Mouse (Mus musculus) kidney, embryonic 14.5 days (tissue): ENCODE measurements around the gene Ptpn11. TPM values are rescaled to one million over a fixed set of nuclear protein-coding genes. Genes with fewer than 3 reads are reported as not detected.
"Not testable (repeated sequence)": the region's sequence is repeated elsewhere in the genome, so short reads cannot be mapped to it uniquely, and the experiment has no call there.

Source experiments
- ATAC-seq: fragments of 200-750 bp; cut with Nextera tagmentation; 2 replicates; pipeline ENCODE4 v1.8.0; 2017; ENCODE audit warnings: moderate number of reproducible peaks, mild to moderate bottlenecking, moderate TSS enrichment, moderate library complexity; ENCODE audit not compliant: low FRiP score, low TSS enrichment
- H3K27ac ChIP-seq: fragments of 300-500 bp; sonication (generic); 2 replicates; pipeline ENCODE4 v1.5.1; 2014; ENCODE audit warnings: low read depth, mild to moderate bottlenecking, low read length, moderate library complexity, mixed read lengths
- H3K27me3 ChIP-seq: fragments of 300-500 bp; sonication (generic); 2 replicates; pipeline ENCODE4 v1.6.1; 2014; ENCODE audit warnings: mild to moderate bottlenecking, low read length; ENCODE audit not compliant: control insufficient read depth, insufficient read depth
- H3K36me3 ChIP-seq: fragments of 300-500 bp; sonication (generic); 2 replicates; pipeline ENCODE4 v1.6.1; 2014; ENCODE audit warnings: low read length, mixed read lengths; ENCODE audit not compliant: control insufficient read depth, insufficient read depth
- H3K4me1 ChIP-seq: fragments of 300-500 bp; sonication (generic); 2 replicates; pipeline ENCODE4 v1.6.1; 2014; ENCODE audit warnings: low read length, mixed read lengths; ENCODE audit not compliant: control insufficient read depth, insufficient read depth
- H3K4me2 ChIP-seq: fragments of 300-500 bp; sonication (generic); replicated peaks from 2 replicates; pipeline ENCODE4 v1.6.1; 2014; ENCODE audit warnings: low read depth, mild to moderate bottlenecking, low read length
- H3K4me3 ChIP-seq: fragments of 300-500 bp; sonication (generic); 2 replicates; pipeline ENCODE4 v1.5.1; 2014; ENCODE audit warnings: mild to moderate bottlenecking, low read length
- H3K9ac ChIP-seq: fragments of 300-500 bp; sonication (generic); 2 replicates; pipeline ENCODE4 v1.6.1; 2014; ENCODE audit warnings: low read depth, mild to moderate bottlenecking, low read length, moderate library complexity
- H3K9me3 ChIP-seq: fragments of 300-500 bp; sonication (generic); 2 replicates; pipeline ENCODE4 v1.6.1; 2016; ENCODE audit warnings: low read length; ENCODE audit not compliant: control insufficient read depth
- WGBS: fragments of 180-500 bp; shearing (Covaris S2); extraction: QIAGEN DNeasy Blood & Tissue Kit; methylation state at CpG from one replicate; pipeline ENCODE4 v1.1.7; 2014; 5-methylcytosine and 5-hydroxymethylcytosine counted together
- polyA plus RNA-seq: library from polyadenylated mRNA; unstranded; fragments of >200 nt; fragmentation: Nextera tagmentation; extraction: Ambion mirVana; gene quantifications from 2 replicates; pipeline ENCODE4 v1.2.1, GENCODE M21; 2014

The Ptpn11 gene
- polyA plus RNA-seq = 21.2 and 26.5 TPM in 2 replicates

- under 1% methylated on average over 64 of the region's 98 CpGs for WGBS
- H3K9ac ChIP-seq = peak within 1 kb of the TSS; percentile 95
- peak within 1 kb of the TSS; percentile 96 for H3K4me3 ChIP-seq
- peak within 1 kb of the TSS; percentile 79 for H3K27ac ChIP-seq
- ATAC-seq = peak; percentile 96
- no peaks in the 10 kb centered on the region for H3K36me3 ChIP-seq
- no peaks in the 10 kb centered on the region for H3K9me3 ChIP-seq
- peak within 1 kb of the TSS; percentile 80 for H3K4me2 ChIP-seq
- no peaks in the 10 kb centered on the region for H3K27me3 ChIP-seq
- peaks cover 7% of the 10 kb centered on the region; the same call in 1 of the 2 replicates for H3K4me1 ChIP-seq
Observed at GRCm38 (mm10) chr5:121190836-121191583, at the start of gene Ptpn11. Gene Ptpn11, minus strand, starts transcription at chr5:121191397.

- no peaks in the 10 kb centered on the region for H3K9me3 ChIP-seq
- no peak overlapping the region for H3K27ac ChIP-seq
- H3K4me1 ChIP-seq = no peaks in the 10 kb centered on the region
- H3K9ac ChIP-seq = no peak overlapping the region
- H3K36me3 ChIP-seq = no peaks in the 10 kb centered on the region
- no peak overlapping the region for H3K4me3 ChIP-seq
- H3K4me2 ChIP-seq = no peak overlapping the region
- ATAC-seq = no peak
- H3K27me3 ChIP-seq = no peaks in the 10 kb centered on the region
- 58% methylated on average over 5 of the region's 5 CpGs for WGBS
Observed at GRCm38 (mm10) chr5:121239846-121240245, 48.6 kb upstream of the Ptpn11 start.

DNA sequence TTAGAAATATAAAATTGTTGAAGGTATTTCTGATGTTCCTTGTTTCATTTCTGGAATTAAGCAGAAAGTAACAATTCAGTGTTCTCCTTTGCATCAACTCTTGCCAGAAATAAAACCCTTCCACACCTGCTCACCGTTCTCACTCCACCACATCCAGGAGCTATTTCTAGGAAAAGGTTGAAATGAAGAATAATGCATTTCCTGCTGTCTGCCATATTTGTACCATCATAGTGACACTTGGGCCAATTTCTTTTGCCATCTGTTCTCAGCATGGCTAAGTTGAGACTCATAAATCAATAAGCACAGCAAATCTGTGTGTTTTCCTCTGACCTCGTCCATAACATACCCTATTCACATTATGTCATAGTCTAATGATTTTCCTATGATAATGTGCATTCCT lies 47.0 kb upstream of the Ptpn11 start:
- no peaks in the 10 kb centered on the region for H3K36me3 ChIP-seq
- H3K4me2 ChIP-seq = no peak overlapping the region
- H3K9ac ChIP-seq = no peak overlapping the region
- ATAC-seq = no peak
- H3K27me3 ChIP-seq = no peaks in the 10 kb centered on the region
- H3K9me3 ChIP-seq = no peaks in the 10 kb centered on the region
- no peak overlapping the region for H3K27ac ChIP-seq
- 85% methylated on average over 2 of the region's 2 CpGs for WGBS
- H3K4me3 ChIP-seq = no peak overlapping the region
- H3K4me1 ChIP-seq = no peaks in the 10 kb centered on the region

DNA sequence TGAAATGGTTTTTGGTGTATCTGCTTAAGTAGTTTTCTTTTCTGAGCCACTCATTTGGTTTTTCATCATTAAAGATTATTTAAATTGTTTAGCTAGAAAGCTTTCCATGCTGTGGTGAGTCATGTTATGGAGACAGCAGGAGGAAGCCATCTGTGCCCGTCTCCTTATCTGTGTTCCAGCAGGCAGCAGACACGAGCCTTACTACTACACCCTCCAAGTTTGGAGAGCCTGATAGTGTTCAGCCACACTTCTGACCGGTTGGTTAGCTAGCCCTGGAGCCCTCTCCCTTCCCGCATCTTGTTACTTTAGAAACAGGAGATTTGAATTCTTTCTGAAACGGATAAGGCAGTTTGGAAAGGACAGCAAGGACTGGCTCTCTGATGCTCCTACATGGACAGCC lies 45.0 kb upstream of the Ptpn11 start:
- no peaks in the 10 kb centered on the region for H3K4me1 ChIP-seq
- no peaks in the 10 kb centered on the region for H3K27me3 ChIP-seq
- H3K27ac ChIP-seq = no peak overlapping the region
- H3K9me3 ChIP-seq = no peaks in the 10 kb centered on the region
- no peak overlapping the region for H3K4me3 ChIP-seq
- ATAC-seq = no peak
- H3K4me2 ChIP-seq = no peak overlapping the region
- 68% methylated on average over 5 of the region's 5 CpGs for WGBS
- H3K9ac ChIP-seq = no peak overlapping the region
- no peaks in the 10 kb centered on the region for H3K36me3 ChIP-seq

DNA sequence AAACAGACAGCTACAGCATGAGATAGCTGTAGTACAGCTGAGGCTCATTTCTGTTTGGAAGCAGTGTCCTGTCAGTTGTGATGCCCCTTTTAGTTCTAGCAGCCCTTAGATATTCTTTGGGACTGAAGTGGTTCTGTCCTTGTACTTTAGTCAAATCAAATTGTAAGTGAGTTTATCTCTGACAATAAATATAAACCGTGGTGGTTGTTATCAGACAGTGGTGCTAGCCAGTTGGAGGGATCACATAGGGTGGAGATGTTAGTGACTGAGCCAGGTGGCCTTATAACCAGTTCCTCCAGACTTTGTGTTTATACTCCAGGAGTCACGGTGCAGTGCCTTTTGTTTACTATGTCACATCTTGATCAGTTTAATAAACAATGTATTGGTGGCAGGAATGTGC lies 42.5 kb upstream of the Ptpn11 start:
- ATAC-seq = no peak
- no peak overlapping the region for H3K9ac ChIP-seq
- no peak overlapping the region for H3K27ac ChIP-seq
- no peak overlapping the region for H3K4me2 ChIP-seq
- no peaks in the 10 kb centered on the region for H3K36me3 ChIP-seq
- H3K9me3 ChIP-seq = no peaks in the 10 kb centered on the region
- H3K27me3 ChIP-seq = no peaks in the 10 kb centered on the region
- no peaks in the 10 kb centered on the region for H3K4me1 ChIP-seq
- no peak overlapping the region for H3K4me3 ChIP-seq
- 83% methylated on average over 2 of the region's 2 CpGs for WGBS

GRCm38 (mm10) chr5:121232789-121233188 lies 41.6 kb upstream of the Ptpn11 start:
- Histone ChIP-seq H3K27ac (no peak overlapping the region), H3K9me3 (no peaks in the 10 kb centered on the region), H3K4me3 (no peak overlapping the region), H3K4me2 (no peak overlapping the region), H3K4me1 (no peaks in the 10 kb centered on the region), H3K27me3 (no peaks in the 10 kb centered on the region), H3K9ac (no peak overlapping the region), H3K36me3 (no peaks in the 10 kb centered on the region)
- WGBS = 100% methylated on average over 1 of the region's 1 CpGs
- no peak for ATAC-seq

DNA sequence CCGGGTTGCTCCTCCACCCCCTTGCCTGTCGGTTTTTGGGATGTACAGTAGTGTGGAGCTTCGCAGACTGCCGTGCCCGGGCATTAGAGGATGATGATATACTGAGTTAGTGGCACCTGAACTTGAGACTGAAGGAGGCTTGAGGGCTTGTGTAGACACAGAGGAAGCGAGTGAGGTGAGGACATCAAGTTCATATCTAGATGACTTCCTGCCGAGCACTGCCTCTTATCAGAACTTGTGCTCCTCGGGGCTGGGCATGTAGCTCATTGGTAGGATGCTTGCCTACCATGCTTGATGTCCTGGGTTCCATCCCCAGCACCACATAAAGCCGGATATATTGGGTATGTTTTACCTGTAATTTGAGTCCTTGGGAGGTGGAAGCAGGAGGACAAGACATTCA lies 39.6 kb upstream of the Ptpn11 start:
- no peak overlapping the region for H3K9ac ChIP-seq
- no peak for ATAC-seq
- 84% methylated on average over 9 of the region's 9 CpGs for WGBS
- no peaks in the 10 kb centered on the region for H3K27me3 ChIP-seq
- H3K4me3 ChIP-seq = no peak overlapping the region
- H3K36me3 ChIP-seq = no peaks in the 10 kb centered on the region
- H3K27ac ChIP-seq = no peak overlapping the region
- no peaks in the 10 kb centered on the region for H3K9me3 ChIP-seq
- H3K4me2 ChIP-seq = no peak overlapping the region
- no peaks in the 10 kb centered on the region for H3K4me1 ChIP-seq

GRCm38 (mm10) chr5:121229182-121229581 lies 38.0 kb upstream of the Ptpn11 start:
- H3K4me2 ChIP-seq = no peak overlapping the region
- no peak overlapping the region for H3K27ac ChIP-seq
- WGBS = 90% methylated on average over 2 of the region's 2 CpGs
- H3K4me1 ChIP-seq = no peaks in the 10 kb centered on the region
- H3K4me3 ChIP-seq = no peak overlapping the region
- no peak overlapping the region for H3K9ac ChIP-seq
- H3K27me3 ChIP-seq = no peaks in the 10 kb centered on the region
- no peak for ATAC-seq
- no peaks in the 10 kb centered on the region for H3K9me3 ChIP-seq
- no peaks in the 10 kb centered on the region for H3K36me3 ChIP-seq

DNA sequence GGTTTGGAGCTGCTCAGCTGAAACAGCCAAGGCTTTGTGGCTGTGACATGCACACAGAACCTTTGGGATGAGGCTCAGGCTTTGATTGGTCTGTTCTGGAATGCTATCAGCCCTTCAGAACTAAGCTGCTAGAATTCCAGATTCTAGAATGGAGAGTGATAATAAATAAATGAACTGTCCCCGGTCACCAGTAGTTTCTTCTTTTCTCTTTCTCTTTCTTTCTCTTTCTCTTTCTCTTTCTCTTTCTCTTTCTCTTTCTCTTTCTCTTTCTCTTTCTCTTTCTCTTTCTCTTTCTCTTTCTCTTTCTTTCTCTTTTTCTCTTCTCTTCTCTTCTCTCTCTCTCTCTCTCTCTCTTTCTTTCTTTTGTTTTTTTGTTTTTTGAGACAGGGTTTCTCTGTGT lies 36.1 kb upstream of the Ptpn11 start:
- H3K4me3 ChIP-seq, H3K4me1 ChIP-seq, H3K9me3 ChIP-seq, H3K36me3 ChIP-seq, H3K27me3 ChIP-seq, H3K27ac ChIP-seq, ATAC-seq, H3K4me2 ChIP-seq, H3K9ac ChIP-seq: not testable (repeated sequence)
- 100% methylated on average over 1 of the region's 1 CpGs for WGBS
